Mouse (Mus musculus) urinary bladder, postnatal 4 days (tissue): ENCODE data around the gene Fnbp1.

Experiments
- DNase-seq, 2 experiments: peaks; one replicate each; pipeline ENCODE4 v3.0.0; 2021 to 2022; ENCODE audit warnings: low spot score in 2 of 2

Gene Fnbp1

DNA sequence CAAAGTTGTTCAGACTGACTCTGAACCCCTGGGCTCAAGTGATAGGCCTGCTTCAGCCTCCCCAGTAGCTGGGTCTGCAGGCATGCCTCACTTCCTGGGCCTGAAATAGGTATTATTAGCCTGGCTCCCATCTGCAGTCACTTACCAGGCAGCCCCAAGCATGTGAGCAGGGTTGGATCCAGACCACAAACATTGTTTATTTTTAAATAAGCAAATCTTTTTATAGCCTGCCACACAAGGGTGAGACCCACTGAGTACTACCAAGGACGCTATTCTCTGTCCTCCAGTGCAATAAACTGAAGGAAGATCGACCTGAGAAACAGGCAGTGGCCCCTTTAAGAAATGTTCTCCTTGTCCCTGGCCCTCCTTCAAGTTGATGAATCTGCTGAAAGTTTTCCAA, 17.1 kb downstream of the Fnbp1 start:
- no peak for DNase-seq

DNA sequence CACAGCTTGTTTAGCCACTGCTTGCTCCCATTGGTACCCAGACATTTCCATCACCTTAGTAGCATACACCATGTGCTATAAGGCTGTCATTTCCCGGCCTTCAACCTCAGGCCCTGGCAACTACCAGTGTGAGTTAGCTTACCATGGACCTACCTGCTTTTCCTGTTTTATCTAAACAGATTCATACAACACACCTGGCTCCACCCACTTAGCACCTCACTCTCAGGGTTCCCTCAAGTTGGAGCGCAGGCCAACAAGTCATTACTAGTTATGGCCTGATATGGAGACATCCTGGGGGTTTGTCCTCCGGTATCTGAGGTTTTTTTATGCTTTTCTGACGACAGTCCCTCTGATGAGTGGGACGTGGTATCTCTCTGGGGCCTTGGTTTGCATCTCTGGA, 18.3 kb downstream of the Fnbp1 start:
- no peak for DNase-seq

DNA sequence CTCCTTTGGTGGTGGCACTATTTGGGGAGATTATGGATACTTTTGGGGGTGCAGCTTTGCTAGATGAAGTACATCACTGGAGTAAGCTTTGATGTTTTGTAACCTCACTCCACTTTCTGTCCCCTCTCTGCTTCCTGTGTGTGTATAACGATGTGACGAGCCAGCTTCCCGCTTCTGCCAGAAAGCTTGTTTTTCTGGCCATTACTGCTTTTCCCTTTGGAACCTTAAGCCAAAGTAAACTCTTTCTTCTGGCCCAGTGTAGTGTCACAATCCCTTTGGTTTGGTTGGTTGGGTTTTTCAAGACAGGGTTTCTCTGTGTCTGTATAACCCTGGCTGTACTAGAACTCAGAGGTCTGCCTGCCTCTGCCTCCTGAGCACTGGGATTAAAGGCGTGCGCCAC, 19.0 kb downstream of the Fnbp1 start:
- no peak for DNase-seq

DNA sequence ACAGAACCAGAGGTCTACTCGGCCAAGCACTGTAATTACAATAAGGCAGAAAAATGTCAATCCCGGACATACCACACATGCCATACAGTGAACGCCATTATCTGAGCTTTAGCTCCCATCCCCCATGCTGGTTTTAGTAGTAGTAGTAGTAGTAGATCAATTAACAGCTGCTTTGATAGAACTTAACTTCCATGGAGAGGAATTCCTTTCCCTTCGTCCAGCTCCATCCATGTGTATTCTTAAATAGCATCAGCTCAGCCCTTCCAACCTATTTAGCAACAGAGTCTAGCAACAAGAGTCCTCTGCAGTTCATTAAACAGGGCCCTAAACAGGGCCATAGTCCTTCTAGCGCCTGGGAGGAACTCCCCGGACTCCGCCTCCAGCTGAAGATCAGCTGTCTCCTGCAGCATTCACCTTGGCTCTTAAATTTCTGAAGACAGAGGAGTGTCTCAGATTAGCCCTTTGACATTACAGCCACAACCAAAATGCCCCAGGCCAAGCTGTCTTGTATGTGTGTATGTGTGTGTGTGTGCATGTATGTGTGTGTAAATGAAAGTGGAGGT, 20.6 kb downstream of the Fnbp1 start:
- no peak for DNase-seq

- no peak for DNase-seq
Observed at GRCm38 (mm10) chr2:31119795-31120194, 22.0 kb downstream of the Fnbp1 start.

DNA sequence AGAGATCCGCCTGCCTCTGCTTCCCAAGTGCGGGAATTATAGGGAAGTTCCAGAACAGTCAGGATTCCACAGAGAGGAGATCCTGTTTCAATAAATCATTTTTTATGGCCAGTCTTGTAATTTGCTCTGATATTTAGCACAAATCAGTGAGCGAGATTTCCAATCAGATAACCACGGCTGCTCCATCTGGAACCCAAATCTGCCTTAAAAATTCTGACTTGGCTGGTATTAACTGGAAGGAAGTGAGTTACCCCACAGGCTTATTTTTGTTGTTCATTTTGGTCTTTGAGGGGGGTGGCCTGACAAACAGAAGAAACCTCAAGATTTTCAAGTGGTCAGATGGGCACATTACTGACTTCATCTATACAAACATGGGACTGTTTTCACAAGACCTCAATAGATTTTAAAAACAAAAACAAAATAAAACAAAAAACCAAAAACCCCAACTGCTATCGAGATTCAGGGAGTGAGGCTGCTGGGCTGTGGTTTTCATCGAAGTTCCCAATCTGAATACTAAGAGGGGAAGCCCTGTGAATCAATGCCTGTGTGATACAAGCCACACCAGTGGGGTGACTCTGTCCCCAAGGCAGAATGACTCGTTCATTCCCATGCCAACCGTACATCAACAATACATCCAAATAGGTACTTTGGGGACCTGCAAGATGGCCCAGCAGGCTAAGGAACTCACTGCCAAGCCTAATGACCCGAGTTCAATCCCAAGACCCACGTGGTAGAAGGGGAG, 23.0 kb downstream of the Fnbp1 start:
- no peak for DNase-seq

- no peak for DNase-seq
Observed at GRCm38 (mm10) chr2:31118211-31118610, 23.6 kb downstream of the Fnbp1 start.

DNA sequence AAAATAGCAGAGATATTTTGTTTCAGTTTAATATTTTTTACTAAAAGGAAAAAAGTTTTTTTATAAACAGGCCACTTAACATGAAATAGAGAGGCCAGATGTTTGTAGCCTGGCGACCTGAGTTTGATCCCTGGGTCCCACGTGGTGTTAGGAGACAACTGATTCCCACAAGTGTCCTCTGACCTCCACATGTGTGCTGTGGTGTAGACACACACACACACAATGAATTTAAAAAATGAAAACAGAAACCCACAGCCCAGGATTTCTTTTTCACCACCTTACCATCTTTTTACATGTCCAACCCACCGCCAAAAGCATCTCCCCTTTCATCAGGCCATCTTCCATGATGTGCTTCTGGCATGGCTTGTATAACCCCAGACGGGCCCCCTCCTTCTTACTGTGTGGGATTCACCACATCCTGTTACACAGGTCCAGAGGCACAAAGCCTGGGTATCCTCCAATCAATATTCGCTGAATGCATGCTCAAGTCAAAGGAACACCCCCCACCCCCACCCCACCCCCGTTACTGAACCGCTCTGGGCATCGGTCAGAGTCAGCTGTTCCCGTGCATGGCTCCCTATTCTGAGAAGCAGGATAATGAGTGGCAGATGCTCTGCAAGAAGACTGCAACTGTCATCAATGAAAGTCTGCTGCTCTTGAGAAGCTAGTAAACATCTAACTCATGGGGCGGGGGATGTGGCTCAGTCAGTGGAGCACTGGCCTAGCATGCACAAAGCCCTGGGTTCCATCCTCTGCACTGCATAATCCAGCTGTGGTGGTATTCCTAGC, 25.7 kb downstream of the Fnbp1 start:
- DNase-seq = no peak

- DNase-seq = no peak
Observed at GRCm38 (mm10) chr2:31115091-31115942, 26.5 kb downstream of the Fnbp1 start.

DNA sequence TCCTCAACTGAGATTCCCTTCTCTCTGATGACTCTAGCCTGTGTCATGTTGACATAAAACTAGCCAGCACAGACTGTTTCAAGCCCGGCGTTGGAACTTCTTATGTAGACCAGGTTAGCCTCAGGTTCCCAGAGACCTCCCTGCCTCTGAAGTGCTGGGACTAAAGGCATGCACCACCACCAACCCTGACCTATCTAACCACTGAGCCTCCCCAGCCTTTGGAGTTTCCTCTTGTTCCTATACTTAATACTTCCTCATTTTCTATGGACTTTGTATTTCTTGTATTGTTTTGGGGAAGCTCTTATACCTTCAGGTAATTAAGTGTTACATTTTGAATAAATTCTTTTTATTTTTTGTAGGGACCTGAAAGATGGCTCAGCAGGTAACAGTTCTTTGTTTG, 27.6 kb downstream of the Fnbp1 start:
- DNase-seq = no peak

GRCm38 (mm10) chr2:31111685-31112084, 30.1 kb downstream of the Fnbp1 start:
- DNase-seq = no peak

- no peak for DNase-seq
Observed at GRCm38 (mm10) chr2:31109960-31110548, 31.8 kb downstream of the Fnbp1 start.

GRCm38 (mm10) chr2:31108186-31108585, 33.6 kb downstream of the Fnbp1 start:
- DNase-seq = no peak

- DNase-seq = peak in 1 of 2 experiments; percentile 53
Observed at GRCm38 (mm10) chr2:31106621-31107320, 35.0 kb downstream of the Fnbp1 start.

GRCm38 (mm10) chr2:31106004-31106403, 35.8 kb downstream of the Fnbp1 start:
- DNase-seq = no peak

GRCm38 (mm10) chr2:31105279-31105678, 36.5 kb downstream of the Fnbp1 start:
- no peak for DNase-seq

- DNase-seq = no peak
Observed at GRCm38 (mm10) chr2:31103321-31103720, 38.5 kb downstream of the Fnbp1 start.

DNA sequence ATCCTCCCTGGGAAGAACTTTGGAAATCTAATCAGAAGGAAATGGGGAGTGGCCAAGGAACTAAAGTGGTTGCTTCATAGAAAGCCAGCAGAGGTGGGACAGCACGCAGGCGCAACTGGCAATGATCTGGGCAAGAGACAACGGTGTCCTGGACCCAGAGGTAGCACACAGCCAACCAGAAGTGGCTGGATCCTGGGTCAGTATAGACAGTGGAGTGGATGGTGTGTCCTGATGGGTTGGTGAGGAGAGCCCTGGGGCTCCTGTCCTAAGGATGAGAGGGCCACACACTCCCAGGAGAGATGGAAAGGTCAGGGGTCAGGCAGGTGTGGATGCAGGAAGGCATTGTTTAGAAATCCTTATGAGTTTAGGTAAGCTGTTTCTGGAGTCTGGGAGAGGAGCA, 40.5 kb downstream of the Fnbp1 start:
- DNase-seq = no peak

- DNase-seq = no peak
Observed at GRCm38 (mm10) chr2:31099079-31099478, 42.7 kb downstream of the Fnbp1 start.

- DNase-seq = no peak
Observed at GRCm38 (mm10) chr2:31098616-31099015, 43.2 kb downstream of the Fnbp1 start.

- no peak for DNase-seq
Observed at GRCm38 (mm10) chr2:31097276-31097675, 44.5 kb downstream of the Fnbp1 start.
